Mouse (Mus musculus) adrenal gland, postnatal 4 days (tissue): ENCODE measurements around the gene Abcc10. TPM values are rescaled to one million over a fixed set of nuclear protein-coding genes. Genes with fewer than 3 reads are reported as not detected.

Experiments used
- DNase-seq, 2 experiments: peaks; one replicate each; pipeline ENCODE4 v3.0.0; 2021 to 2022; ENCODE audit warnings: low spot score in 2 of 2, mixed read lengths in 2 of 2
- total RNA-seq, 2 experiments: library from RNA; stranded (reverse); gene quantifications; 2 replicates each; pipeline ENCODE4 v1.2.3; 2021

Gene Abcc10
- total RNA-seq, 2 experiments from 2014 or later: 13.8 to 14.1 TPM

DNA sequence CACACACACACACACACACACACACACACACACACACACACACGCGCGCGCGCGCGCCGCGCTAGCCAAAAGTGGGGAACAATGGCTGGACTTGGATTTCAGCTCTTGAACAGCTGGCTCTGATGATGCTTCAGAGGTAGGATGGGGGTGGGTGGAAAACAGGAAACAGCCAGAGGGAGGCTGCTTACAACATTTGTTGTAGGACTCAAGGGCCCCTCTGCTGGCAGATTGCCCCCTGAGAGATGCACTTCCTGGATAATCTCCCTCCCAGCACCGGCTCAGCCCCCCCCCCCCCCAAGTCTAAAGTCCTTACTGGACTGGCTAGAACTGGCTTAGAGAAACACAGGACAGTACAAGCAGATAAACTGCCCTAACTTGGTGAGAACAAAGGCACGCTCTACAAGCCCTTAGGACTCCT, 40.5 kb downstream of the Abcc10 start:
- no peak for DNase-seq

DNA sequence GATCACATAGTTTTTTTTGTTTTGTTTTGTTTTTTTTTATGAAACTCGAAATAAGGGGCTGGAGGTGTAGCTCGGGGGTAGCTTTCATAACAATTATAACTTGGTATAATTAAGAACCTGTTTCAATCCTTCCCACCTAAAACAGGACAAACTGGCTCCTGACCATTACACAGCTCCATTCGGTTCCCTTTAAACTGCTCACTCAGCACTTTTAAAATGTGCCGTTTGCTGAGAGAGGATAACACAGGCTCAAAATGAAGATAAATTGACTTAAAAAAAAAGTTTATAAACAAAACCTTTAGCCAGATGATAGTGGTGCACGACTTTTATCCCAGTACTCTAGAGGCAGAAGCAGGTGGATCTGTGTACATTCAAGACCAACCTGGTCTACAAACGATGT, 42.7 kb downstream of the Abcc10 start:
- no peak for DNase-seq

DNA sequence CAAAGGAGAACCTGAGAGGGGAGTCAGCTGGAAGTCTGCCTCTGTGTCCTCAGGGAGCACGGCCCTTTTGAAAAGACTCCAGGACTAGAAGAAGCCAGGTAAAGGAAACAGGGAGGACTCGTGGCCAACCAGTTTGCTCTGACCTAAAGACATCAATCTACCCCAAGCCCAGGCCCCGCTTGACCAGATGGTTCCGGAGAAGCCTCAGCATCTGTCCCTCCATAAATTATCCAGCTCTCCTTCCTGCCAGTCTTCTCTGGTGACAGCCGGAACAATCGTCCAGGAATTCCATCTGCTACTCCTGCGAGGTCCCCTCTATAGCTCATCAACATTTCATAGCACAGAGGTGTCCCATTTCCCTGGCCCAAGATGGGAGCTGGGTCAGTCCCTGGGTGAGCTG, 43.5 kb downstream of the Abcc10 start:
- no peak for DNase-seq

DNA sequence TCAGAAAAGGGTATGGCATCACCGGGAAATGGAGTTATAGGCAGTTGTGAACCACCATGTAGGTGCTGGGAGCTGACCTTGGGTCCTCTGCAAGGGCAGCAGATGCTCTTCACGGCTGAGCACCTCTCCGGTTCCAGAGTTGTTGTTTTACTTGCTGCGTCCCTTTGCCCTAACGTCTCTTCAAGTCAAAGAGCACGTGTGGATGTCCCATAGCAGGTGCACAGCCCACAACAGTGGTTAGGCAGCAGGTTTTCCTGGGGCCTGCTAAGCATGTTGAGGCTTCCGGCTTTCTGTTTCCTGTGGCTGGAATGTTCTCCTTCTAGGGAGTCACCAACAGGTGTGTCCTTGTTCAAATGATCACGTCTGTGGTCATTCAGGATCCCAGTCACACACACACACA, 44.2 kb downstream of the Abcc10 start:
- DNase-seq: no peak

DNA sequence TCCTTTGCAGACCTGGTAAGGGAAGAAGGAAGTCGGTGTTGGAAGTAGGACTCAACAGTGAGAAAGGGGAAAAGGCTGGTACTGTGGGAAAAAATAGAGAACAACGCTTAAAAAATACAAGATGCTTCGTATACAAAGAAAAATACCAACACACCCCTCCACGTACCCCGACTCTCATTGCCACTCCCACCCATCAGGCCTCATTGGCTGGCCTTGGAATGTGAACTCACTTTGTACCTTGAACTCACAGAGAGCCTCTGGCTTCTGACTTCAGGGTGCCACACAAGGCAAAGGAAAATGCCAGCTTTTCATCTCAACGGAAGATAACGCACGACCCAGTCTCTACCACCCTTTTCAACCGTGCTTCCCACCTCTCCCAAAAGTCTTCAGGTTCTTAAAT, 45.0 kb downstream of the Abcc10 start:
- no peak for DNase-seq

DNA sequence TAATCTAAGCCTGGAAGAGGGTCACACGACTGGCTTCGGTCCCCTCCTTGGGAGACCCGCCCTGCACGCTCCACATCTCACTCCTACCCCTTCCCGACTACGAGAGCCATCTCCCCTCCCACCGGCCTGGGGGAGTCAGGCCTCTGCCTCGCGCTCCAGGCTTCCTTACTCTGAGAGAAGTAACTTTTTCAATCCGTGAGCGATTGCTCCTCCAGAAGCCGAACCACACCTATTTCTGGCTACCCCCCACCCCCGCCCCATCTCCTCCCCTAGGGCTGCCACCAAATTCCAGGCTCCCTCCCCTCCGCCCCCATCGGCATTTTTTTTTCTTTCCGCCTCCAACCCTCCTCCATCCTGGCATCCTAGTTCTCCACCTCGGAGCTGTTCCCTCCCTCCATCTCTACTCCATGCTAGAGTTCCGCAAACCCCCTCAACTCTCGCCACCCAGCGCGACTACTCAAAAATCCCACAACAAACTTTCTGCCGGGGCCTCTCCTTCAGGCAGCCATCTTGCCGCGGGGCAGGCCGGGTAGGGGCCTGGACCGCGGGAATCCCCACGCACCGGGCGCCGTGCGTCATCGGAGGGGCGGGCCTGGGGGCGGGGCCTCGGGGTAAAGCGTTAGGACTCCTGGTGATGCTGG, 45.5 kb downstream of the Abcc10 start, which contains the start of gene Tjap1:
Gene Tjap1 (minus strand): TSS at position 544 of the 641 bp plus-strand sequence.
- peak; percentile 82 to 85 for DNase-seq

DNA sequence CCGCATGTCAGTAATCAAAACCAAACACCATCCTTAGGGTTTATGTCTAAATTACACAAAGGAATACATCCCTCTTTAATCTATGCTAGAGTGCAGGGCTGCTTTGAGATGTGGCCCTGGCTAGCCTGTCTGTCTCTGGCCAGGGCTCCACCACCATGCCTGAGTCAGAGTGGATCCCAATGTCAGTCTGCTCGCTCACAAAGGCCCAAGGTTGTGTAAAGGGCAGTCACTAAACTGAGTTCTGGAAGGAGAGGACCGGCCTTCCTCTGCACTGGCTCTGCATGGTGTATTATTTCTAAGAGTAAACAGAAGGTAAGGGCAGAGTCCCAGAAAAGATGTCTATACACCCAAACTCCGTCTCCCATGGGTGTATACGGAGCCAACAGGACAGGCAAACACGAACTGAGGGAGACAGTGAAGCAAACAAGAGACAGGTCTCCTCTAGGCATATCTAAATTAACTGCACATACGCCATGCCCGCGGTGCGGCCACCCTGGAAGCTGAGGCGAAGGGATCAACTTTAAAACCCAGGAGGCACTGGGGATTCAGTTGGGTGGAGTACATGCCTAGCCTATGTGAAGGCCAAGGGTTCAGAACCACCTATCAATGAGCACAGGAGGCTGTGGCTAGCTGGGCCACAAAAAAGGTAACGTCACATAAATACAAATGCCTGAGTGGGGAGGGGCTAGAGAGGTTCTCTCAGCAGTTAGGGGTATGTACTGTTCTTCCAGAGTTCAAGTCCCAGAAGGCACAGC, 50.0 kb downstream of the Abcc10 start:
- no peak for DNase-seq

DNA sequence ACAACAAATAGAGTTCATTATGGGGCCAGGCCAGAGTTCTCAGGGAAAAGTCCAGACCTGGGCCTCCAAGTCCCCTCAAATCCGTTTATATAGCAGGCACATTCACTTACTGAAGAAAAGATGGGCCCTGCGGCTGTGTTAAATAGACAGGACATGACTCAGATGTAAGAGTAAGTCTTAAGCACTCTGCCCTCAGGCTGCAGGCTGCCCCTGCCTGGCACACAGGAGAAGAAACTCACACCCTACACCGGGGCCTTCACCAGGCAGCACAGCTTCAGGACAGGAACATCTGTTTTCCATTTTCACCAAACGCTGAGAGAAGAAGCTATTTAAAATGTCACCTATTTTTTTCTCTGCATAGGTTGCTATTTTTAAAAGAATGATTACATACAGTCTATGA, 50.6 kb downstream of the Abcc10 start:
- no peak for DNase-seq

DNA sequence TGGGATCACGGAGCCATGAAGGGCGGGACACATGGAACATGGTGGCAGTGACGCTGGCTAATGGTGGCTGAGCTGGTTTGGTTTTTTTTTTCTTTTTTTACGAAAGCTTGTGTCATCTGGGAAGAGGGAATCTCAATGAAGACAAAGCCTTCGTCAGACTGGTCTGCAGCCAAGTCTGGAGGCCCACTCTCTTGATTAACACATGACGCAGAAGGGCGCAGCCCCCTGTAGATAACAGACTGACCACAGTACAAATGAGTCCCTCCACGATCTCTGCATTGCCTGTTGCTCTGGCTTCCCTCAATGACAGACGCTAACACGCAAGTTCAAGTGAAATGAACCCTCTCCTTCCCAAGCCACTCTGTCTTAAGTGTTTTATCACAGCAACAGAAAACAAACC, 52.6 kb downstream of the Abcc10 start:
- DNase-seq: no peak

DNA sequence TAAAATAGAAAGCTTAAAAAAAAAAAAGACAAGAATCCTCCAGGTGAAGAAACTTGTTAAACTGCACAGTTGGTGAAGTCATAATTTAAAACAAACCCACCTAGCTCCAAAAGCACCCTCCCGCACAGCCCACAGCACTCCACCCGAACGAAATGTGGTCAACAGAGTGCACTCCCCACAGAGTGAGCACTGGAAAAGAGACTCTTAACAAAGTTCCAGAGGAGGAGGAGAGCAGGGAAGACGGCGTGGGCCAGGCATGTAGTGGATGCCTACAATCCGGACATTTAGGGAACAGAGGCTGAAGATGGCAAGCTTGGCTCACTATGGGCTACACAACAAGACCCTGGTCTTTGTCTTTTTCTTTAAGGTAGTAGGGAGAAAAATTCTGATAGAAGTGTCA, 53.1 kb downstream of the Abcc10 start:
- no peak for DNase-seq

DNA sequence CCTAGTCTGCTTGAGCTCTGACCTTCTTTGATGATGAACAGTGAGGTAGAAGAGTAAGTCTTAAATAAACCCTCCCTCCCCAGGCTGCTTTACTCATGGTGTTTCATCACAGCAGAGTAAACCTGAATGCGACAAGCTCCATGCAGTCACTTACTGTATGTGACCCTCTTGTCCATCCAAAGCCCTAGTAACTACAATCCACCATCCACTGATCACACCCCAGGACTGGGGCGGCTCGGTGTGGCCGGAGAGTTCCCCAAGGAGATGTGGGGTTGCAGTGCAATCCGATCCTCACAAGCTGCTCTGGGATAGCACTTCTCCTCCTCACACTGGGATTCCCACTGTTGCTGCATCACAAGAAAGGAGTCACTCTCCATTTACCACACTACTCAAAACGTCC, 53.7 kb downstream of the Abcc10 start:
- DNase-seq: no peak

DNA sequence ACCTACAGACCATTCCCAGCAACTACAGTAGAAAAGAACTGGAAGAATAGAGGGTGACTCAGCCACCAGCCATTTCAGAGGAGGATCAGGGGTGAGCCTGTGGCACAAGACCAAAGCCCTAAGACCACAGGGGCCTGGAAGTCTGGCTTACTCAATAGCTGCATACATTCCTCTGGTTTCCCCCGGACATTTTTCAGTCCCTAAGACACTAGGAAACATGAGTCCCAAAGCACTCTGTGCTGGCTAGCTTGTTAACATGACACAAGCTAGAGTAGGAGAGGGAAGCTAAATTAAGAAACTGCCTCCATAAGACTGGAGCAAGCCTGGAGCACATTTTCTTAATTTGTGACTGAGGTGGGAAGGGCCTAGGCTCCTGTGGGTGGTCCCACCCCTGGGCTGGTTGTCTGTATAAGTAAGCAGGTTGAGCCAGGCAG, 54.3 kb downstream of the Abcc10 start:
- DNase-seq: no peak

DNA sequence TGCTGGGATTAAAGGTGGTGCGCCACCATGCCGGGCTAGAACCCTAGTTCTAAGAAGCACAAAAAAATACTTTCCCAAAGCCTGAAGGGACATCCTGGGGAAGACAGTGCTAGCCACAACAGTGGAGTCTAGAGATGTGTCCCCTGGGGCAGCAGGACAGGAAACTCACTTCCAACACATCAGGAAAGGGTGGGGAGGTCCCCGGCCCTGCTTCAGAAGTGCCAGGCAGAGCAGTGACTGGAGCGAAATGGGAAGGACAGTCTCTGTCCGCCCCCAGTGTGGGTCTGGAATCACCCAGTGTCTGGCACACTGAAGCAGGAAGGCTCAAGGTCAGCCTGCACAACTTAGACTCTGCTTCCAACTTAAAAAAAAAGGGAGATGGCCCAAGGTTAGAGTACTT, 55.5 kb downstream of the Abcc10 start:
- no peak for DNase-seq

DNA sequence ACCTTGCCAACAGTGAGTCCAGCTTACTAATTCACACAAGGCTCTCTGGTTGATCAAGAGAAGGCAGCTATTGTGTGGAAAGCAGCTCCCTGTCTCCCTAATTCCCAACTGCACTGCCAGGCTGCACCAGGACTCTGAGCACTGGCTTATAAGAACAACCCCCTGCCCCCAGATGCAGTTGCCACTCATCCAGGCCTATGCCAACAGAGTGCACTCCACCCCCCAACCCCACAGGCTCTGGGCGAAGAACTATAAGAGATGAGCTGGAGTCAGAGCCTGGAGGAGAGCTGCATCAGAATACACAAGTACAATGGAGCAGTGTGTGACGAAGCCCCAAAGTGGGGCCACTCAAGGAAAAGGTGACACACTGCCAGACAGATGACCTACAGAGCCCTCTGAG, 56.1 kb downstream of the Abcc10 start:
- DNase-seq: no peak

DNA sequence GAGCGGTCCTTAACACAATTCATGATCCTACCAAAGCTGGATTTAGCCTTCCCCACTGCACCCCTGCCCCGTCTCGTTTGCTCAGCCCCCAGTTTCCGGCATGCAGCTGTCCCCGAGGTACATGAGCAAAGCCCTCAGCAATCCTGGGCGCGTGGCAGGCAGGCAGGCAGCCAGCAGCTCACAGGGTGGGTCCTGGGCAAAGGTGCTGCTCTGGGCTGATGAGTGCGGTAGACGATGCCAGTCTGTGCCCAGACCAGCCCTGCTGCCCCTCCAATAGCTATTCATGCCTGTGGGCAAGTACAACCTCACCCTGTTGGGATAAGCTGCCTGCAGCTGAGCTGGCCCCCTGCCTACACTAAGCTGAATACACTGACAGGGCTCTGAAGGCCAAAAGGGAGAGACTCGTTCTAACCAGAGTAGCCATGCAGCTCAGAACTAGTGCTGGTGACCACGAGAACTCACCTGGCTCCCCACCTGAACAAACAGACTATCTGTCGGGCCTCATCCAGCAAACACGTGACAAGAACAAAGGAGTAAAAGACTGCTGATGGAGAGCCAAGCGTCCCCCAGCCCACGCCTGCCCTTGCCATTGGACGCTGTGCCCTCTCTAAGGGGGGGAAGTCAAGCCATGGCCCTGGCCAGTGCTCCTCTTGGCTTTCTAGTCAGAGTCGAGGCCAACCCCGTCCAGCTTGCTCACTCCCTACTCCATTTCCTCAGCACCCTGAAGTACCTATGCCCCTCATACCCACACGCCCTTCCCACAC, 58.2 kb downstream of the Abcc10 start:
- no peak for DNase-seq

DNA sequence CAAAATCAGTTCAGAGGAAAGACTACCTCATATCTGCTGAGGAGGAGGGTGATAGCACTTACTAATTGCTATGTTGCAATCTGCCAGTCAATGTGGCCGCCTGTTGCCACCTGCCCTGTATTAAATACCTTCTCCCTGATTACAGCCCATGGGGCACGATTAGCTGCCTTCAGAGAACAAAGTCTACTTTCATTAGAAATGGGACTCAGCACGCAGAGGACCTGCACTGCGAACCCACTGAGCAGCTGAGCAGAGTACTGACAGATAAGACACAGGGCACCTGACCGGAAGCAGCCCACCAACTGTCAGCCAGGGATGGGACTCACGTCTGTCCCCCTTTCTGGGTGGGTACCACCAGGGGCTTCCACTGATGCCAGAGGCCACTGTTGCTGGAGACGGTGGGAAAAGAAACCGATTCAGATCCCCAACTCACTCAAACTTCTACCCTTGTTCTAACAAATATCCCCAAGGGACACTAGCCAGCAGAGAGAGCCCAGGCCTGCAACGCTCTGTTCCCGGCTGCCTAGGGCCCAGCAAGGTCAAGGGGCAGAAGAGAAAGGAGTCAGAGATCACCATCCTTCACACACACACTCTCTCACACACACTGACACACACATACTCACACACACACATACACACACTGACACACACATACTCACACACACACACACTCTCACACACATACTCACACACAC, 60.0 kb downstream of the Abcc10 start:
- DNase-seq: no peak

DNA sequence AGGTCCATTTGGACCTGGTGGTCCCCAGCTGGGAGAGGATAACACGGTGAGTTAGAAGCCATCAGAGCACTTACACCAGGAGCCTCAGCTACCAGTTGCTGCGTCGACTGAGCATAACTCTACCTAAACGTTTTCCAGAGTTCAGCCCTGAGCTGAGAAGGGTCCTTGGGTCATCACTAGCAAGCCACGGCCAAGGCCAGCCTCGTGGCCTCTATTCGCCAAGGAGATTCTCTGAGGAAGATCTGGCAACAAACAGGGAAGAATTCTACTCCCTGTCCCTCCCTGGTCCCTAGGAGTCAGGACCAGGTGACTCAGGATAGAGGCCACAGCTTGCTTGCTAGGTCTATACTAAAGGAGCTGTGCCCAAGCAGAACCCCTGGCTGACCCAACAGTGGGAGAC, 60.6 kb downstream of the Abcc10 start:
- DNase-seq: no peak

DNA sequence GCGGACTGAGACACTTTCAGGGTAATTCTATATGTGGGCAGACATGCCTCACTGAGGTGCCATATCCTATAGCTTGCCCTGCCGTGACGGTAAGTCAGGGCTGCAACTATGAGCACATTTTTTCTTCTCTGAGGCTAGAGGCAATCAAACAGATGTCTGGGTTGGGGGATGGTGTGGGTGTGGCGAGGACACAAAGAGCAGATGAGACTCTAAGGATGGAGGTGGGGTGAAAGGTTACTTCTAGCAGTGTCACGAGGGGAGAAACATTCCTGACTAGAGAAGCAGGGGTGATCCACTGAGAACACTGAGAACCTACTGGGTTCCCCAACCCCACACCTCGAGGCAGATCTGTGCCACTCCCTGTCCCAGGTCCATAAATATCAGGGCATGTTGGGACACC, 61.2 kb downstream of the Abcc10 start:
- no peak for DNase-seq

DNA sequence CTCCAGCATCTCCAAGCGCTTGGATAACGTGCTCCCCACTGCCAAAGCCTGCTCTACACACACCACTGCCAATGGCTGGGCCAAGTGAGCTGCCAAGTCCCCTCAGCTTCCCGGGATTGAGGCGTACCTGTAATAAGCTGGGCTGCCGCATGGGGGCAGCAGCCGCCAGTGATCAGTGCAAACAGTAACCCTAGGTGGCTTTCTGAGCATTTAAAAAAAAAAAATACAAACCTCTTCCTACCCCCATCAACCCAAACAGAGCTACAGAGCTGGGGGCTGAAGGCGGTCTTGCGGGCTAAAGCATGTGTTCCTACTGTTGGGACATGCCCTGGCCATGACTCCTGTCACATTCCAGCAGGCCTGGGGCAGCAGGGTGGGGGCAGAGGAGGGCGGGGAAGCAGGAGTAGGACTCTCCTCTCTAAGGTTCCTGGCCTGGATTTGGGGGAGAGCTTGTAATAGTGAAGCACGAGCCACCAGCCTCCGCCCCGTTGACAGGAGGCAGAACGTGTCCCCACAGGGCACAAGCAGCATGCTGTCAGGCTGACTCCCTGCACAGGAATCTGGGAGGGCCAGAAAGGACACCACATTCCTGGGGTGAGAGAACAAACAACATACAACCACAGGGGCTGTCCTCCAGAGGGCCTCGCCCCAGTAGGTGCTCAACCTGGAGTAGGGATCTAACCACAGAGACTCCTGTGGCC, 62.1 kb downstream of the Abcc10 start:
- peak; percentile 65 to 70 for DNase-seq

DNA sequence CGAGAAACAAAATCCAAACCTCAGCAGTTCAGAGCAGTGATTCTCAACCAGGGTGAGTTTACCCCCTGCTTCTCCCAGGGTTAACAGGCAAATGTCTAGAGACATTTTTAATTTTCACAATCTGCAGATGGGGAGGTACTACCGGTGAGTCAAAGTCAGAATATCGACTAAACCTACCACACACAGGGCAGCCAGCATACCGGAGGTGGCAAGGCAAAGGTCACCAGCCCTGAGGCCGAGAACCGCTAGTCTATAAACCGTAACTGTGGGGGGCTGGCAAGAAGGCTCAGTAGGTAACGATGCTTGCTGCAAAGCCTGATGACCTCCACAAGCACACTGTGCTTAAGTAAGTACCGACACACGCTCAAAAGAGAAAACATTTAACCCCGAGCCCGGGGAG, 62.6 kb downstream of the Abcc10 start:
- no peak for DNase-seq

DNA sequence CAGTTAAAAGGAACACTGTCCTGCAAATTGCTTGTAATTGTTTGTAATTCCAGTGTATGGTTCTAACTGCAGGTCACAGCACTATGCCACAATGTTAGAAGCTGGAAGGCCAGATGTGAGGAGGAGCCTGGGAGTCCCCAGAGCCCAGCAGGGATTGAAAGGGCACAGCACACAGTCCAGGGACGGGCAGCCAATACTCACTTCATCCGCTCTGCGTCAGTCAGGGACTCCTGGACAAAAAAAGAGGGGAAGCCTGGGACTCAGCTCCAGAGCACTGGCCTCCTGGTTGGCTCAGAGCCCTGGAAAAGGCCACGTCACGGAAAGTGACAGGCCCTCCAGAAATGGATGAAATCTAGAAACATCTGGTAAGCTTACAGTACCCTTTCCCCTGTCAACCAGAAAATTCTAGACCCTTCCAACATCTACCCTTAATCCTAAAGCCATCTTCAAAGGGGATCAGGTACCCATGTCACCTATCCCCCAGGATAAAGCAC, 65.9 kb downstream of the Abcc10 start:
- no peak for DNase-seq
